Mouse (Mus musculus): ENCODE data around the gene Bcl2l1. TPM values are rescaled to one million over a fixed set of nuclear protein-coding genes. Genes with fewer than 3 reads are reported as not detected.

The Bcl2l1 gene
- total RNA-seq, 1 experiment from 2014 or later: 64.3 TPM

GRCm38 (mm10) chr2:152803081-152803480 is 28.4 kb downstream of the Bcl2l1 start:
- no peak for DNase-seq

- no peak for DNase-seq
These were observed 29.2 kb downstream of the Bcl2l1 start for GRCm38 (mm10) chr2:152802303-152802702.

GRCm38 (mm10) chr2:152800762-152801113 is 30.8 kb downstream of the Bcl2l1 start:
- DNase-seq: no peak

- no peak for DNase-seq
These were observed 31.4 kb downstream of the Bcl2l1 start for GRCm38 (mm10) chr2:152799954-152800761.

- DNase-seq: no peak
These were observed 33.9 kb downstream of the Bcl2l1 start for GRCm38 (mm10) chr2:152797589-152797988.

- DNase-seq: no peak
These were observed 37.2 kb downstream of the Bcl2l1 start for GRCm38 (mm10) chr2:152794281-152794827.

GRCm38 (mm10) chr2:152793381-152793780 is 38.1 kb downstream of the Bcl2l1 start:
- no peak for DNase-seq

- no peak for DNase-seq
These were observed 39.1 kb downstream of the Bcl2l1 start for GRCm38 (mm10) chr2:152792461-152792860.

- peak; percentile 52 for DNase-seq
These were observed 41.9 kb downstream of the Bcl2l1 start for GRCm38 (mm10) chr2:152789591-152789999.

- peak; percentile 51 for DNase-seq
These were observed 42.6 kb downstream of the Bcl2l1 start for GRCm38 (mm10) chr2:152788892-152789421.

GRCm38 (mm10) chr2:152787543-152787942 is 44.0 kb downstream of the Bcl2l1 start:
- no peak for DNase-seq

GRCm38 (mm10) chr2:152787136-152787535 is 44.4 kb downstream of the Bcl2l1 start:
- no peak for DNase-seq

GRCm38 (mm10) chr2:152785446-152786350 is 45.8 kb downstream of the Bcl2l1 start:
- DNase-seq: peak; percentile 85

GRCm38 (mm10) chr2:152784640-152785039 is 46.9 kb downstream of the Bcl2l1 start:
- no peak for DNase-seq

GRCm38 (mm10) chr2:152783241-152783640 is 48.3 kb downstream of the Bcl2l1 start:
- no peak for DNase-seq

- DNase-seq: peak; percentile 74
These were observed 48.9 kb downstream of the Bcl2l1 start for GRCm38 (mm10) chr2:152782656-152783055.

GRCm38 (mm10) chr2:152781031-152781711 is 50.4 kb downstream of the Bcl2l1 start:
- DNase-seq: peak; percentile 59

- peak; percentile 64 for DNase-seq
These were observed 51.1 kb downstream of the Bcl2l1 start for GRCm38 (mm10) chr2:152780466-152780865.

- DNase-seq: no peak
These were observed 54.4 kb downstream of the Bcl2l1 start for GRCm38 (mm10) chr2:152777081-152777480.

GRCm38 (mm10) chr2:152776435-152776834 is 55.1 kb downstream of the Bcl2l1 start:
- DNase-seq: no peak

- DNase-seq: no peak
These were observed 55.5 kb downstream of the Bcl2l1 start for GRCm38 (mm10) chr2:152776019-152776418.

- no peak for DNase-seq
These were observed 56.2 kb downstream of the Bcl2l1 start for GRCm38 (mm10) chr2:152775357-152775756.
